Mouse (Mus musculus) olfactory bulb, adult 2 months (tissue): Measurements from ENCODE around the gene R3hdml.

Source experiments
- CTCF ChIP-seq: fragments of 200-500 bp; IDR thresholded peaks from 2 replicates; pipeline ENCODE4 v1.5.1; 2012; ENCODE audit warnings: low read depth, mild to moderate bottlenecking, low read length, moderate library complexity; ENCODE audit not compliant: insufficient read depth
- POLR2A ChIP-seq: fragments of 200-500 bp; IDR thresholded peaks from 2 replicates; pipeline ENCODE4 v1.6.1; 2012; ENCODE audit warnings: mild to moderate bottlenecking, low read depth, low read length, moderate library complexity; ENCODE audit not compliant: insufficient read depth

GRCm38 (mm10) chr2:163466771-163467170 lies 25.3 kb upstream of the R3hdml start:
- TF ChIP-seq CTCF (no peak), POLR2A (no peak)
